In the genomic region with DNA sequence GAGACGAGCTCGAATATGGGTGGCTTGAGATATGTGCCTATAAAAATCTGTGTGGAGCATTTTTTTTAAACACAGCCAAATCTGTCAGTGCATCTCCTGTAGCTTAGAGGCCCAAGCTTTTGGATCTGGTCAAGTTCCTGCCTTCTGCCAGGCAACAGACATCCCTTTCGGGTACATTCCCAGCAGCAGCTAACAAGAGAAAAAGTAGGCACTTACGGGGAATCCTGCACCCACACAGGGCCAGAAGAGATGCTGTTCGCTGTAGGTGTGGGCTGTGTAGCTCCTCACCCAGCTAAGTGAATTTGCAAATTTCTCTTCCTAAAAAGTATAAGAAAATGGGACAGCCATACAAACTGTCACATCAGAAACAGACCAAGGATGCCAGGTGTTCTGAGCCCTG, we compare ENCODE assay signal across 26 mouse cellular contexts. TPM values are rescaled to one million over a fixed set of nuclear protein-coding genes. Genes with fewer than 3 reads are reported as not detected.
DNase-seq lines count a peak whose midpoint lies in the region; ATAC-seq and TF ChIP-seq lines count a peak whose summit lies in the region.
"Had no signal": no experiment of that assay in that cellular context is flagged by ENCODE, and none has a peak within 500 bp of the region (broad histone marks: within the 10 kb centered on the region; RNA-seq: fewer than 3 reads in every experiment).

No protein-coding gene starts in this region.

- no peaks in the 10 kb centered on the region for H3K4me1 ChIP-seq in forebrain, postnatal 0 days (ENCODE audit: insufficient read depth)
- no peaks in the 10 kb centered on the region for H3K4me1 ChIP-seq in forebrain, embryonic 13.5 days
- H3K4me1 ChIP-seq: embryonic facial prominence, embryonic 15.5 days; forebrain, embryonic 15.5 days had no signal

- TF ChIP-seq CTCF in forebrain, postnatal 0 days (IDR thresholded peaks at IDR 0.05; ENCODE audit: low read depth): no peak

- no peak overlapping the region for H3K27ac ChIP-seq in forebrain, postnatal 0 days (ENCODE audit: low read depth, low read length)
- no peak overlapping the region for H3K27ac ChIP-seq in forebrain, embryonic 13.5 days
- H3K27ac ChIP-seq: embryonic facial prominence, embryonic 15.5 days; forebrain, embryonic 10.5 days; forebrain, embryonic 15.5 days; heart, embryonic 10.5 days; hindbrain, embryonic 12.5 days had no signal

- 72% methylated on average over 5 of the region's 5 CpGs for WGBS in forebrain, postnatal 0 days
- WGBS in forebrain, embryonic 13.5 days: 89% methylated on average over 5 of the region's 5 CpGs

- no peak overlapping the region for H3K4me3 ChIP-seq in forebrain, postnatal 0 days (ENCODE audit: low read depth, low read length)
- H3K4me3 ChIP-seq in forebrain, embryonic 13.5 days: no peak overlapping the region
- H3K4me3 ChIP-seq: embryonic facial prominence, embryonic 15.5 days; erythroblast, embryonic 14.5 days; forebrain, embryonic 10.5 days; forebrain, embryonic 15.5 days; heart, embryonic 10.5 days; hindbrain, embryonic 12.5 days had no signal

- 0 out of 2 replicates have a peak, but pooled peaks have one; percentile 36 for ATAC-seq in forebrain, postnatal 0 days
- ATAC-seq in forebrain, embryonic 13.5 days: no peak
- ATAC-seq: CD4-positive, CD25-positive, alpha-beta regulatory T cell, adult 4 months; forebrain, embryonic 15.5 days; hindbrain, embryonic 16.5 days had no signal

- H3K27me3 ChIP-seq in forebrain, postnatal 0 days (ENCODE audit: insufficient read depth, low read length): no peaks in the 10 kb centered on the region
- no peaks in the 10 kb centered on the region for H3K27me3 ChIP-seq in forebrain, embryonic 13.5 days
- H3K27me3 ChIP-seq: embryonic facial prominence, embryonic 15.5 days; forebrain, embryonic 15.5 days had no signal

- H3K4me2 ChIP-seq in forebrain, postnatal 0 days (ENCODE audit: low read depth): no peak overlapping the region
- no peak overlapping the region for H3K4me2 ChIP-seq in forebrain, embryonic 13.5 days
- H3K4me2 ChIP-seq: embryonic facial prominence, embryonic 15.5 days; forebrain, embryonic 15.5 days; hindbrain, embryonic 12.5 days had no signal

- no peak for DNase-seq in forebrain, postnatal 0 days
- DNase-seq in layer of hippocampus, adult 9-11 months: peak; percentile 49
- no peak for DNase-seq in layer of hippocampus, postnatal 14 days (ENCODE audit: low spot score in 2 of 2)
- DNase-seq in right cerebral cortex, adult 18-20 months: peak; percentile 81
- no peak for DNase-seq in right cerebral cortex, postnatal 4 days
- DNase-seq in telencephalon, adult 2 months (ENCODE audit: low read depth, low spot score): peak; percentile 93
- DNase-seq in thymus, postnatal 4 days: no peak
- DNase-seq: adrenal gland, postnatal 10 days; B cell, adult 2 months; cerebellum, adult 11-12 months; cerebellum, adult 9-10 months; embryo, embryonic 11 days; gastrocnemius, postnatal 10 days; heart, adult 18-20 months; heart, postnatal 10 days; heart, postnatal 4 days had no signal

- H3K9me3 ChIP-seq in forebrain, postnatal 0 days (ENCODE audit: low read length): no peaks in the 10 kb centered on the region
- no peaks in the 10 kb centered on the region for H3K9me3 ChIP-seq in forebrain, embryonic 13.5 days (replicated peaks)
- H3K9me3 ChIP-seq: embryonic facial prominence, embryonic 15.5 days; forebrain, embryonic 10.5 days; forebrain, embryonic 15.5 days; G1E; heart, embryonic 10.5 days; hindbrain, embryonic 12.5 days had no signal

- H3K9ac ChIP-seq in forebrain, postnatal 0 days: no peak overlapping the region
- no peak overlapping the region for H3K9ac ChIP-seq in forebrain, embryonic 13.5 days
- H3K9ac ChIP-seq: embryonic facial prominence, embryonic 15.5 days; forebrain, embryonic 15.5 days; hindbrain, embryonic 12.5 days had no signal

- no peaks in the 10 kb centered on the region for H3K36me3 ChIP-seq in forebrain, postnatal 0 days (ENCODE audit: insufficient read depth)
- no peaks in the 10 kb centered on the region for H3K36me3 ChIP-seq in forebrain, embryonic 13.5 days (ENCODE audit: poor library complexity, severe bottlenecking)
- H3K36me3 ChIP-seq: embryonic facial prominence, embryonic 15.5 days; forebrain, embryonic 10.5 days; forebrain, embryonic 15.5 days; G1E; heart, embryonic 10.5 days; hindbrain, embryonic 12.5 days had no signal

RNA-seq across cellular contexts. Expression of a gene that starts 34.8 kb away (rescaled TPM):
- total RNA-seq in forebrain, postnatal 0 days (2014; rRNA removed): 278 and 289 TPM in 2 replicates
- polyA plus RNA-seq in forebrain, postnatal 0 days (2015; fragmentation: Nextera tagmentation; extraction: Ambion mirVana): 69.9 and 78.9 TPM in 2 replicates
- 40.4 and 42.3 TPM in 2 replicates for polyA plus RNA-seq in forebrain, embryonic 13.5 days (2015; fragmentation: Nextera tagmentation; extraction: Ambion mirVana)
- 100 to 1,000 TPM; 387 to 396 TPM for total RNA-seq in layer of hippocampus, postnatal 14 days (2021)

Comparison
In these comparisons a context has a peak if more than half of its experiments do, and no peak if none do; other contexts are left out.
1. DNase-seq: peak in layer of hippocampus, adult 9-11 months (single experiment), right cerebral cortex, adult 18-20 months (single experiment) and telencephalon, adult 2 months (single experiment); none in forebrain, postnatal 0 days (single experiment), layer of hippocampus, postnatal 14 days (0 of 2), right cerebral cortex, postnatal 4 days (single experiment) and thymus, postnatal 4 days (single experiment).